Mouse (Mus musculus) right cerebral cortex, postnatal 4 days (tissue): ENCODE data around the gene Pard3.

Experiments
- DNase-seq: peaks from one replicate; pipeline ENCODE4 v3.0.0-alpha.2; 2022

Gene Pard3

GRCm38 (mm10) chr8:127447401-127447800 lies 383.7 kb downstream of the Pard3 start:
- DNase-seq: no peak

GRCm38 (mm10) chr8:127449066-127449840 lies 385.6 kb downstream of the Pard3 start:
- no peak for DNase-seq

- no peak for DNase-seq
Observed at GRCm38 (mm10) chr8:127450954-127451668, 387.4 kb downstream of the Pard3 start.

GRCm38 (mm10) chr8:127452364-127452763 lies 388.7 kb downstream of the Pard3 start:
- no peak for DNase-seq

GRCm38 (mm10) chr8:127457901-127458300 lies 394.2 kb downstream of the Pard3 start:
- no peak for DNase-seq

- DNase-seq: no peak
Observed at GRCm38 (mm10) chr8:127461173-127461572, 397.5 kb downstream of the Pard3 start.

GRCm38 (mm10) chr8:127462378-127462935 lies 398.8 kb downstream of the Pard3 start:
- DNase-seq: no peak

- DNase-seq: no peak
Observed at GRCm38 (mm10) chr8:127464300-127464699, 400.6 kb downstream of the Pard3 start.

GRCm38 (mm10) chr8:127472204-127472603 lies 408.5 kb downstream of the Pard3 start:
- DNase-seq: no peak

GRCm38 (mm10) chr8:127480003-127480402 lies 416.3 kb downstream of the Pard3 start:
- DNase-seq: no peak

GRCm38 (mm10) chr8:127485618-127486017 lies 421.9 kb downstream of the Pard3 start:
- DNase-seq: no peak

GRCm38 (mm10) chr8:127491963-127492362 lies 428.3 kb downstream of the Pard3 start:
- DNase-seq: no peak

GRCm38 (mm10) chr8:127495226-127495780 lies 431.6 kb downstream of the Pard3 start:
- DNase-seq: no peak

- no peak for DNase-seq
Observed at GRCm38 (mm10) chr8:127498997-127499719, 435.5 kb downstream of the Pard3 start.

- no peak for DNase-seq
Observed at GRCm38 (mm10) chr8:127499720-127500114, 436.0 kb downstream of the Pard3 start.

- DNase-seq: no peak
Observed at GRCm38 (mm10) chr8:127500206-127500605, 436.5 kb downstream of the Pard3 start.

- DNase-seq: no peak
Observed at GRCm38 (mm10) chr8:127501756-127502155, 438.1 kb downstream of the Pard3 start.

- DNase-seq: no peak
Observed at GRCm38 (mm10) chr8:127505286-127505685, 441.6 kb downstream of the Pard3 start.

GRCm38 (mm10) chr8:127506336-127506735 lies 442.6 kb downstream of the Pard3 start:
- DNase-seq: no peak

GRCm38 (mm10) chr8:127511341-127511740 lies 447.6 kb downstream of the Pard3 start:
- no peak for DNase-seq

- no peak for DNase-seq
Observed at GRCm38 (mm10) chr8:127512001-127512573, 448.4 kb downstream of the Pard3 start.

- no peak for DNase-seq
Observed at GRCm38 (mm10) chr8:127512580-127512979, 448.9 kb downstream of the Pard3 start.
